Mouse (Mus musculus) liver, embryonic 14.5 days (tissue): ENCODE data around the gene Samd4.

Experiments
- CTCF ChIP-seq: IDR thresholded peaks from 2 replicates; pipeline ENCODE4 v1.5.1; 2016; ENCODE audit warnings: antibody characterized with exemption, low read depth, control low read depth
- EP300 ChIP-seq: IDR thresholded peaks from 2 replicates; pipeline ENCODE4 v1.6.1; 2016; ENCODE audit warnings: antibody characterized with exemption, low read depth

DNA sequence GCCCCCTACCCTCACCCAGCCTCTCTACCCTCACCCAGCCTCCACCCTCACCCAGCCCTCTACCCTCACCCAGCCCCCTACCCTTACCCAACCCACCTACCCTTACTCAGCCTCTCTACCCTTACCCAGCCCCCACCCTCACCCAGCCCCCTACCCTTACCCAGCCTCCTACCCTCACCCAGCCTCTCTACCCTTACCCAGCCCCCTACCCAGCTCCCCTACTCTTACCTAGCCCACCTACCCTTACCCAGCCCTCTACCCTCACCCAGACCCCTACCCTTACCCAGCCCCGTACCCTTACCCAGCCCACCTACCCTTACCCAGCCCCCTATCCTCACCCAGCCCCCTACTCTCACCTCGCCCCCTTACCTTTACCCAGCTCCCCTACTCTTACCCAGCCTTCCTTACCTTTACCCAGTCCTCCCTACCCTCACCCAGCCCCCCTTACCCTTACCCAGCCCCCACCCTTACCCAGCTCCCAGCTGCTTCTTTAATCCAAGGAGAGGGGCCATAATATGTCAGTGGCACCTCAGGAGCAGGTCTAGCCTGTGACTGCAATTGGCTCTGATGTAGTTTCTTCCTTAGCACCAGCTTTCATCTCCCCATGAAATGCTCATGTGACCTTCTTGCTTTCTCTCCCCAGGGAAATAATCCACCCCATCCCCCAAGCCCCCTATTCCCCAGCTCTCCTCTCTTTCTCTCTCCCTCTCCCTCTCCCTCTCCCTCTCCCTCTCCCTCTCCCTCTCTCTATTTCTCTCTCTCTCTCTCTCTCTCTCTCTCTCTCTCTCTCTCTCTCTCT, 81.6 kb downstream of the Samd4 start:
- TF ChIP-seq EP300 (no peak), CTCF (no peak)
